Mouse (Mus musculus) bone marrow, adult 2 months (tissue): Measurements from ENCODE around the gene Syk. TPM values are rescaled to one million over a fixed set of nuclear protein-coding genes. Genes with fewer than 3 reads are reported as not detected.

Experiments used
- H3K27ac ChIP-seq: fragments of 200-500 bp; 2 replicates; pipeline ENCODE4 v1.5.1; 2012; ENCODE audit warnings: low read depth, mild to moderate bottlenecking, control low read depth, inconsistent platforms, low read length; ENCODE audit not compliant: control insufficient read depth, poor library complexity, insufficient read depth
- H3K4me1 ChIP-seq: fragments of 200-500 bp; 2 replicates; pipeline ENCODE4 v1.6.1; 2011; ENCODE audit warnings: low read length; ENCODE audit not compliant: control insufficient read depth, insufficient read depth
- H3K4me3 ChIP-seq: fragments of 200-500 bp; replicated peaks from 2 replicates; pipeline ENCODE3; 2011; ENCODE audit warnings: mild to moderate bottlenecking, low read depth, low read length, control low read depth; ENCODE audit not compliant: control insufficient read depth
- CTCF ChIP-seq: fragments of 200-500 bp; IDR thresholded peaks from 2 replicates; pipeline ENCODE4 v1.5.1; 2011; ENCODE audit warnings: low read length, control low read depth; ENCODE audit not compliant: control insufficient read depth, insufficient read depth
- POLR2A ChIP-seq: fragments of 200-500 bp; IDR thresholded peaks from 2 replicates; pipeline ENCODE4 v1.6.1; 2011; ENCODE audit warnings: low read depth, mild to moderate bottlenecking, control low read depth, low read length, borderline replicate concordance; ENCODE audit not compliant: control insufficient read depth
- WGBS: fragments of 180-500 bp; shearing (Covaris S2); methylation state at CpG from one replicate; pipeline ENCODE4 v1.1.7; 2018; 5-methylcytosine and 5-hydroxymethylcytosine counted together
- polyA plus RNA-seq: library from polyadenylated mRNA; stranded (reverse); fragments of >200 nt; gene quantifications from 2 replicates; pipeline ENCODE4 v1.2.4, GENCODE M21; 2011; ENCODE audit warnings: low replicate concordance; ENCODE audit not compliant: missing spikeins, insufficient read depth, insufficient read length

Gene Syk
- polyA plus RNA-seq, 1 experiment, result 120 TPM

GRCm38 (mm10) chr13:52647996-52648712 lies 65.2 kb downstream of the Syk start:
- Histone ChIP-seq H3K4me1 (peaks cover 1% of the 10 kb centered on the region; the same call in 1 of the 2 replicates), H3K4me3 (no peak overlapping the region), H3K27ac (no peak overlapping the region)
- TF ChIP-seq POLR2A (no peak), CTCF (no peak)
- 83% methylated on average over 11 of the region's 11 CpGs for WGBS

GRCm38 (mm10) chr13:52649791-52650418 lies 66.9 kb downstream of the Syk start:
- no peak overlapping the region for H3K27ac ChIP-seq
- peaks cover 1% of the 10 kb centered on the region; the same call in 1 of the 2 replicates for H3K4me1 ChIP-seq
- WGBS, result 86% methylated on average over 6 of the region's 6 CpGs
- TF ChIP-seq POLR2A, result no peak
- no peak for TF ChIP-seq CTCF
- H3K4me3 ChIP-seq, result no peak overlapping the region

GRCm38 (mm10) chr13:52651383-52652252 lies 68.6 kb downstream of the Syk start:
- peaks cover 1% of the 10 kb centered on the region; the same call in 1 of the 2 replicates for H3K4me1 ChIP-seq
- H3K27ac ChIP-seq, result no peak overlapping the region
- WGBS, result 39% methylated on average over 11 of the region's 12 CpGs
- H3K4me3 ChIP-seq, result no peak overlapping the region
- TF ChIP-seq CTCF, result no peak
- TF ChIP-seq POLR2A, result no peak

- Histone ChIP-seq H3K27ac (no peak overlapping the region), H3K4me1 (peaks cover 1% of the 10 kb centered on the region; the same call in 1 of the 2 replicates), H3K4me3 (no peak overlapping the region)
- WGBS, result 84% methylated on average over 8 of the region's 8 CpGs
- no peak for TF ChIP-seq CTCF
- TF ChIP-seq POLR2A, result no peak
Measured at GRCm38 (mm10) chr13:52652253-52652628, 69.3 kb downstream of the Syk start.

GRCm38 (mm10) chr13:52654081-52654829 lies 71.3 kb downstream of the Syk start:
- Histone ChIP-seq H3K4me3 (no peak overlapping the region), H3K4me1 (peaks cover 1% of the 10 kb centered on the region; the same call in 1 of the 2 replicates), H3K27ac (no peak overlapping the region)
- WGBS, result 75% methylated on average over 12 of the region's 12 CpGs
- no peak for TF ChIP-seq CTCF
- no peak for TF ChIP-seq POLR2A

GRCm38 (mm10) chr13:52654830-52655308 lies 71.9 kb downstream of the Syk start:
- 52% methylated on average over 9 of the region's 9 CpGs for WGBS
- Histone ChIP-seq H3K4me3 (no peak overlapping the region), H3K27ac (no peak overlapping the region), H3K4me1 (peaks cover 1% of the 10 kb centered on the region; the same call in 1 of the 2 replicates)
- TF ChIP-seq POLR2A, result no peak
- no peak for TF ChIP-seq CTCF

GRCm38 (mm10) chr13:52657966-52658365 lies 75.0 kb downstream of the Syk start:
- Histone ChIP-seq H3K4me3 (no peak overlapping the region), H3K4me1 (no peaks in the 10 kb centered on the region), H3K27ac (no peak overlapping the region)
- WGBS, result 77% methylated on average over 7 of the region's 7 CpGs
- TF ChIP-seq CTCF (no peak), POLR2A (no peak)
